Mouse (Mus musculus): ENCODE results near the gene Gnat2. TPM values are rescaled to one million over a fixed set of nuclear protein-coding genes. Genes with fewer than 3 reads are reported as not detected.

The Gnat2 gene
- total and polyA plus RNA-seq, 2 experiments from 2014 or later, result 0.25 TPM; not detected in 1

- Histone ChIP-seq H3K36me3 (ENCODE audit: insufficient read depth, low read length) (peaks cover 11% of the 10 kb centered on the region), H3K27me3 (ENCODE audit: insufficient read depth, low read length) (no peaks in the 10 kb centered on the region), H3K4me1 (ENCODE audit: insufficient read depth, low read length) (no peaks in the 10 kb centered on the region), H3K4me2 (ENCODE audit: low read depth, low read length) (no peak overlapping the region), H3K4me3 (ENCODE audit: low read length) (no peak overlapping the region), H3K27ac (no peak overlapping the region), H3K9me3 (ENCODE audit: low read length) (no peaks in the 10 kb centered on the region), H3K9ac (replicated peaks; ENCODE audit: low read length) (no peak overlapping the region)
- DNase-seq (ENCODE audit: low spot score), result peak; percentile 46
- peak; percentile 77 for TF ChIP-seq CTCF (IDR thresholded peaks at IDR 0.05; ENCODE audit: low read depth)
- 72% methylated on average over 10 of the region's 10 CpGs for WGBS
- no peak for ATAC-seq
Measured at GRCm38 (mm10) chr3:108070295-108071293, 22.0 kb upstream of the Gnat2 start.

- H3K36me3 ChIP-seq (ENCODE audit: insufficient read depth, low read length), result peaks cover 32% of the 10 kb centered on the region
- H3K4me3 ChIP-seq (ENCODE audit: low read length), result no peak overlapping the region
- no peaks in the 10 kb centered on the region for H3K9me3 ChIP-seq (ENCODE audit: low read length)
- H3K27me3 ChIP-seq (ENCODE audit: insufficient read depth, low read length), result no peaks in the 10 kb centered on the region
- H3K27ac ChIP-seq, result no peak overlapping the region
- no peak overlapping the region for H3K4me2 ChIP-seq (ENCODE audit: low read depth, low read length)
- no peaks in the 10 kb centered on the region for H3K4me1 ChIP-seq (ENCODE audit: insufficient read depth, low read length)
- WGBS, result 58% methylated on average over 10 of the region's 10 CpGs
- no peak overlapping the region for H3K9ac ChIP-seq (replicated peaks; ENCODE audit: low read length)
- TF ChIP-seq CTCF (IDR thresholded peaks at IDR 0.05; ENCODE audit: low read depth), result no peak
- DNase-seq (ENCODE audit: low spot score) (peak; percentile 38), ATAC-seq (peak; percentile 63)
Measured at GRCm38 (mm10) chr3:108072983-108073569, 19.5 kb upstream of the Gnat2 start.

DNA sequence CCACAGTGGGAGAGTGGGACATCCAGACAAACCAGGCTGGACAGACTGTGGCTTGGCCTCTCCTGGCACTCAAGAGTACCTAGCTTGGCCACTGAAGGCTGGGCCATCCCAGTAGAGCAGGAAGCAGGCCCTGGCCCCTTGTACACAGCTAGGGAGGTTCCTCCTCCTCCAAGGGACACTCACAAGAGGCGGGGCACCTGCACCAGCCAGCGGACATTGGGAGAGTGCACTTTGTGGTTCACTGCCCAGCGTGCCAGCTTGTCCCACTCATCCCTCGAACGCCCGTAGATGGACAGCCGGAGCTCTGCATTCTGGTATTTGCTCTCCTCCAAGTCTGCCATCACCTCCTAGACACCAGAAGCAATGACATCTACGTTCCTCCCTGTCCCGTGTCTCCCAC, 15.8 kb upstream of the Gnat2 start:
- Histone ChIP-seq H3K4me2 (ENCODE audit: low read depth, low read length) (no peak overlapping the region), H3K27me3 (ENCODE audit: insufficient read depth, low read length) (no peaks in the 10 kb centered on the region), H3K4me3 (ENCODE audit: low read length) (no peak overlapping the region), H3K27ac (no peak overlapping the region), H3K9me3 (ENCODE audit: low read length) (no peaks in the 10 kb centered on the region), H3K36me3 (ENCODE audit: insufficient read depth, low read length) (peaks cover 42% of the 10 kb centered on the region), H3K4me1 (ENCODE audit: insufficient read depth, low read length) (peaks cover 4% of the 10 kb centered on the region; the same call in 1 of the 2 replicates), H3K9ac (replicated peaks; ENCODE audit: low read length) (no peak overlapping the region)
- TF ChIP-seq CTCF (IDR thresholded peaks at IDR 0.05; ENCODE audit: low read depth), result no peak
- no peak for ATAC-seq
- 89% methylated on average over 9 of the region's 9 CpGs for WGBS
- DNase-seq (ENCODE audit: low spot score), result no peak

- WGBS, result 35% methylated on average over 4 of the region's 4 CpGs
- H3K4me2 ChIP-seq (ENCODE audit: low read depth, low read length), result peak overlapping the region; percentile 22
- no peak for TF ChIP-seq CTCF (IDR thresholded peaks at IDR 0.05; ENCODE audit: low read depth)
- peak overlapping the region; percentile 56; the same call in 1 of the 2 replicates for H3K27ac ChIP-seq
- ATAC-seq (no peak), DNase-seq (ENCODE audit: low spot score) (no peak)
- H3K4me1 ChIP-seq (ENCODE audit: insufficient read depth, low read length), result peaks cover 29% of the 10 kb centered on the region
- no peak overlapping the region for H3K4me3 ChIP-seq (ENCODE audit: low read length)
- peaks cover 21% of the 10 kb centered on the region for H3K36me3 ChIP-seq (ENCODE audit: insufficient read depth, low read length)
- H3K9ac ChIP-seq (replicated peaks; ENCODE audit: low read length), result peak overlapping the region; percentile 15
- H3K9me3 ChIP-seq (ENCODE audit: low read length), result no peaks in the 10 kb centered on the region
- no peaks in the 10 kb centered on the region for H3K27me3 ChIP-seq (ENCODE audit: insufficient read depth, low read length)
Measured at GRCm38 (mm10) chr3:108081681-108082080, 10.9 kb upstream of the Gnat2 start.

GRCm38 (mm10) chr3:108082251-108082875, 10.2 kb upstream of the Gnat2 start:
- Histone ChIP-seq H3K4me3 (ENCODE audit: low read length) (no peak overlapping the region), H3K9me3 (ENCODE audit: low read length) (no peaks in the 10 kb centered on the region), H3K4me2 (ENCODE audit: low read depth, low read length) (peak overlapping the region; percentile 22), H3K9ac (replicated peaks; ENCODE audit: low read length) (peak overlapping the region; percentile 15), H3K27me3 (ENCODE audit: insufficient read depth, low read length) (no peaks in the 10 kb centered on the region), H3K27ac (peak overlapping the region; percentile 56; the same call in 1 of the 2 replicates), H3K4me1 (ENCODE audit: insufficient read depth, low read length) (peaks cover 30% of the 10 kb centered on the region), H3K36me3 (ENCODE audit: insufficient read depth, low read length) (peaks cover 15% of the 10 kb centered on the region)
- peak; percentile 59 for DNase-seq (ENCODE audit: low spot score)
- WGBS, result 45% methylated on average over 1 of the region's 1 CpGs
- no peak for TF ChIP-seq CTCF (IDR thresholded peaks at IDR 0.05; ENCODE audit: low read depth)
- ATAC-seq, result 0 out of 2 replicates have a peak, but pooled peaks have one; percentile 25

DNA sequence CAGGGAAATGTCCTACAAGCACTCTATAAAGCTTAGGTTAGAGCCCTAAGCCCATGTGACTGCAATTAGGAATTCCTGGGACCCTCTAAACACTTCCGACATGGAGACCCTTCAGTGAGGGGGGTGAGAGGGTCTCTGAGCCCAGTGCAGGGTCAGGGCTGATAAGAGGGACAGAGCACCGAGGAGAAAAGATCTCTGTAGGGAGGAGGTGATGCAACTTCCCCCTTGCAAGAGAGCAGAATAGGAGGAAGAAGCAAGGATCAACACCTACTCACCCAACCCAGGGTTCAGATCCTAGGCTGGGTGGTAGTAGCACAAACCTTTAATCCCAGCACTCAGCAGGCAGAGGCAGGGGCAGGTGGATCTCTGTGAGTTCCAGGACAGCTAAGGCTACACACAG, 9.4 kb upstream of the Gnat2 start:
- Histone ChIP-seq H3K4me1 (ENCODE audit: insufficient read depth, low read length) (peaks cover 30% of the 10 kb centered on the region), H3K9ac (replicated peaks; ENCODE audit: low read length) (no peak overlapping the region), H3K27me3 (ENCODE audit: insufficient read depth, low read length) (no peaks in the 10 kb centered on the region), H3K36me3 (ENCODE audit: insufficient read depth, low read length) (peaks cover 11% of the 10 kb centered on the region), H3K9me3 (ENCODE audit: low read length) (no peaks in the 10 kb centered on the region), H3K4me3 (ENCODE audit: low read length) (no peak overlapping the region), H3K27ac (peak overlapping the region; percentile 56; the same call in 1 of the 2 replicates), H3K4me2 (ENCODE audit: low read depth, low read length) (no peak overlapping the region)
- TF ChIP-seq CTCF (IDR thresholded peaks at IDR 0.05; ENCODE audit: low read depth), result no peak
- ATAC-seq (no peak), DNase-seq (ENCODE audit: low spot score) (no peak)
- 61% methylated on average over 2 of the region's 2 CpGs for WGBS
